Mouse (Mus musculus): ENCODE results near the gene Gzmk. TPM values are rescaled to one million over a fixed set of nuclear protein-coding genes. Genes with fewer than 3 reads are reported as not detected.

Gene Gzmk
- total RNA-seq, 2 experiments from 2014 or later: not detected

DNA sequence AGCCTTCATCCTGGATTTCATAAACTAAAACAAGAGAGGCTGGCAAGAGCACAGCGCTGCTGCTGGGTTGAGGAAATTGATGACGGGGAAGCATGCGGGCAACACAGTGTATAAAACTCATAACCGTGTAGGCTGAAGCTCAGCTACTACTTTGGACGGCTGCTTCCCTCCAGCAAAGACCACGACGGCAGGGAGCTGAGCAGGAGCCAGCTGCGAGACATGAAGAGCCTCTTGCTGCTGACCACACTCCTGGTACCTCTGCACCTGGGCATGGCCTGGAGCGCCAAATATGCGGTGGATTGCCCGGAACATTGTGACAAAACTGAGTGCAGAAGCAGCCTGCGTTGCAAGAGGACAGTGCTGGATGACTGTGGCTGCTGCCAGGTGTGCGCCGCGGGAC, 16.1 kb downstream of the Gzmk start, which contains the start of gene Esm1:
Gene Esm1 (plus strand): TSS at position 36 of the 400 bp plus-strand sequence.
- no peak; the same call in 1 of the 2 replicates for ATAC-seq (replicated peaks; ENCODE audit: low FRiP score, low TSS enrichment, poor library complexity, severe bottlenecking)

DNA sequence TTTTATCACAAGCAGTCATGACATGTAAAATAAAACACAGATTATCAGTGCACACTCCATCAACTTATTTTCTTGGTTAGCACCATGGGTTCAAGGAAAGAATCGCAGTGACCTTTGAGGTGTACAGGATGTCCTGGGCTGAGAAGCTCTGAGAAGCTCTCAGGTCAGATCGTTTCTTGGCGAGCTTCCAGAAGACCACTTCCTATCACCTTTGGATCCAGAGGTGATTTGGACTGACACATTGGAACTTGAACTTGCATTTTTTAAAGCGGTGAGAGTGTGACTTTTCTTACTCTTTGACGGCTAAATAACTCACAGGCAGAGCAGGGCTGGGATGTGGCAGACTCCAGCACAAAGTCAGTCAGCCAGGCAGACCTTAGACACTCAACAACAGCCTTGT, 20.4 kb downstream of the Gzmk start:
- no peak for ATAC-seq (replicated peaks; ENCODE audit: low FRiP score, low TSS enrichment, poor library complexity, severe bottlenecking)

DNA sequence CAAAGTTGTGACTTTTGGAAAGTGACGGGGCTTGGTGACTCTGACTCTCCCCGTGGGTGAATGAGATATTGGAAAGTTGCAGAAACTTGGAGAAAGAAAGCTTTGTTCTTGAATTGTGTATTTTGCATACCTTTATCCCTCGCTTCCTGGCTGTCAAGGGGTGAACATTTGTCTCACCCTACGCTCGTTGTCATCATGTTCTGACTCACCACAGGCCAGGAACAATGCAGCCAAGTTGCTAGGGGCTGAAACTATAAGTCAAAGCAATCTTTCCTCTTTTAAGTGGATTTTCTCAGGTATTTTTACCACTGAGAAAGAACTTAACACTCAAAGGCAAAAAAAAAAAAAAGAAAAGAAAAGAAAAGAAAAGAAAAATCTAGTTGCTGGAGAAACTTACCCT, 22.6 kb downstream of the Gzmk start:
- no peak for ATAC-seq (replicated peaks; ENCODE audit: low FRiP score, low TSS enrichment, poor library complexity, severe bottlenecking)

DNA sequence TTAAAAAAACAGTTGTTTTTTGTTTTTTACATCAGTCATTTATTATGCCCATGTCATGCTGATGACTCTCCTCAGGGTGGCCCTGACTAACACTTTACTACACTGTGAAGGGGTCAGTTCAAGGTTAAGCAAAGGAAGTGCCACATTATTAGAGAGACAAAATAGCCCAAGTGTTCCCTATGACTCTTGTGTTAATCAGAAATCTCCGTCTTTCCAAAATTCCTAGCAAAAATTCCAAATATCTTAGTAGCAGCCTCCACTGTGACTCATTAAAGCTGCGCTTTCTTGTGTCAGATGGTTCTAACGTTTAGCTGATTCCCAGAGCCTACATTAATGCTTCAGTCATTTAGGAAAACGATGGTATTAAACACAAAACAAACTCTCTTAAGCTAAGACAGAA, 23.5 kb downstream of the Gzmk start:
- ATAC-seq (replicated peaks; ENCODE audit: low FRiP score, low TSS enrichment, poor library complexity, severe bottlenecking): no peak

DNA sequence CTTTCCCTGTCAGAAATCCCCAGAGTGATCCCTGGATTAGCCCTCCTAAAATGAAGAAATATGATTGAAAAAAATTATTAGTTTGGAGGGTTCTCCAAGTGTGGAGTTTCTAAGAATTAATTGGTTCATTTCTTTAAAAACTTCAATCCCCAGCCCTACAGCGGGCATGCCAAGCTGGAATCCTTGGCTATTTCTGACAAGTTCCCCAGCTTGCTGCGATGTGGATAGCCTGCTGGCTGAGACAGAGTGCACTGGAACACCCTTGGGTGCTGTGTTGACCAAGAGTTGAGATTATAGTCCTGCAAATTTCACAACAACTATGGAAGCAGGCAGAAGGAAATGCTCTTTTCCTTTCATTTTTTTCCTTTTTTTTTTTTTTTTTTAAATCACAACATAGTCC, 24.1 kb downstream of the Gzmk start:
- no peak for ATAC-seq (replicated peaks; ENCODE audit: low FRiP score, low TSS enrichment, poor library complexity, severe bottlenecking)

DNA sequence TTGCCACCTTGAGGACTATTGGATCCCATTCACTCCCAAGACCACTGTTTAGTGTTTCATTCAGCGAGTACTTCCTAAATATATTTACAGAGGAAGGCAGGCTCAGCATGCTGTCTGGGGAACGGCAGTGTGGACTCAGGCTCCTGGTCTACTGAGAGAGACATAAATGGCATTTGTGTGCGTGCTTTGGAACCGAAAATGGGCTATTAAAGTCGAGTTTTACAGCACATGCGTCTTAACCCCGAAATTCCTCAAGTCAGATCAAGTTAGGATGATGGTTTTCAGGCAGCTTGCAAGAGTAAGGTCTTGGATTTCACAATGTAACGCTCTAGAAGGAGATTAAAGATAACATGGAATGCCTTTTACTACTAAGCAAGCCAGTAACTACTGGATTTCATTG, 25.0 kb downstream of the Gzmk start:
- no peak for ATAC-seq (replicated peaks; ENCODE audit: low FRiP score, low TSS enrichment, poor library complexity, severe bottlenecking)

DNA sequence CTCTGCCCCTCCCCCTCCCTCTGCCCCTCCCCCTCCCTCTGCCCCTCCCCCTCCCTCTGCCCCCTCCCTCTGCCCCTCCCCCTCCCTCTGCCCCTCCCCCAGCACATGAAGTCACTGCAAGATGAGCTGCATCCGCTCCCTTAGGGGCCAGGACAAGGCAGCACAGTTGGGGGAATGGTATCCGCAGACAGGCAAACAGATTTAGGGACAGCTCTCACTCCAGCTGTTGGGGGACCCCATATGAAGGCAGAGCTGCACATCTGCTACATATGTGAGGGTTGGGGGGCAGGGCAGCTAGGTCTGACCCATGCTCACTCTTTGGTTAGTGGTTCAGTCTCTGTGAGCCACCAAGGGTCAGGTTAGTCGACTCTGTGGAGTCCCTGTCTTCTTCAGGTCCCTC, 26.4 kb downstream of the Gzmk start:
- ATAC-seq (replicated peaks; ENCODE audit: low FRiP score, low TSS enrichment, poor library complexity, severe bottlenecking): no peak

DNA sequence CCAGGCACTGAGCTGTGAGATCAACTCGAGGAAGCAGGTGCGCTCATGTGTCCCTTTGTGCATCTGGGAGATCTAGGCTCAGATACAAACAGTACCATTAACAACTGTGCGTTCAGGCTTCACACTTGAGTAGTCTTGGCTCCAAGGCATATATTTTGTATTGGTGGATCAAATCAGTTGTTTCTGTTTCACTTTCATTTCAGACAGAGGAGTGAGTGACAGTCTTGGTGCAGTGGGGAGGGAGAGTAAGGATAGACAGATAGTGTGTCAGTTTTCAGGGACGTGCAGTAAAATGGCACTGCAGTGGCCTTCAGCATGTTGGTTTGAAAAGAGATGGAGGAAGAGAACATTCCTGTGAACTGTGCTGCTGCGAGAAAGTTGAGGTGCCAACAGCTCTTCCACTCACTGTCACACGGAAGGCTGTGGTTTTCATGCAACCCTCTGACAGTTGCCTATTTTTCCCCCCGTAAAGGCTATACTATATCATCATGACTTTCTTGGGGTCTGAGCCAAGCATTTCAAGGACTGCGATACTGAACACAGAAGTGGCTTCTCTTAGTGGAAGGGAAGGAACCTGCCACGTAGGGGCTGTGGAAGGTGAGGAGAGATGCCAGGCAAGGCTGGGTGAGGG, 27.7 kb downstream of the Gzmk start:
- peak; percentile 60 for ATAC-seq (replicated peaks; ENCODE audit: low FRiP score, low TSS enrichment, poor library complexity, severe bottlenecking)

DNA sequence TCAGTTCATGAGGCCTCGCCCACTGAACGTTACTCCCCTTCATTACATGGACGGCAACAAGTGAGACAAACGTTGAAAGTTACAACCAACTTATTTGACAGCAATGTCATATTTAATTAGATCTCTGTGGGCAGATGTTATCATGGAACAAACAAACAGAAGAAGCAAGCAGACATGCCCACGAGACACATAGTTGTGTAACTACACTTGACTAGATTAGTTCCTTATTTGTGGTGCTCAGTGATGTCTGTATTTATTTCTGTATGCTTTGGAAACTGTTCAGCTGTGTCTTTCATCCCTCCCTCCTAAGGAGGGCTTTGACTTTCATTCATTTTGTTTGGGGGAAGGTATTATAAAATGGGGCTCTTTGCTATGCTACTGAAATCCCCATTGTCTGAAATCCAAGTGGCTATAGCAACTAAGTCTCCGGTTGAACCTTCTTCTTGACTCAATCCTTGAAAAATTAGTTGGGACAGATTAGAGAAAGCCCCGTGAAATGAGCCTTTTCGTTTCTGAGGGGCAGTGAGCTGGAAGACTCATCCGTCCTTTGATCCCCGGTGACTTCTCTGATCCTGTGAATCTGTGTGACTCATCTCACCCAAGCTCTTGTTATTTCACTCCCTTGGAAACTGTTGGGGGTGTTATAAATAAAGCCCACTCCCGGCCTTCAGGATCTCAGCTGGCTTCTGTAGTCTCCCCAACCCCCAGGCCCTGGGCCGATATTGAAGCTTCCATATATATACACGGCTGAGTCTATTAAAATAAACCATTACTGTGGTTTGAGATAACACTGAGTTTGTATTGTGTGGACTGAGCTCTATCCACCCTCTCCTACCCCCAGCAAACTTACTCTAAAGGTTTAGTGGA, 28.7 kb downstream of the Gzmk start:
- ATAC-seq (replicated peaks; ENCODE audit: low FRiP score, low TSS enrichment, poor library complexity, severe bottlenecking): 0 out of 2 replicates have a peak, but pooled peaks have one; percentile 19

DNA sequence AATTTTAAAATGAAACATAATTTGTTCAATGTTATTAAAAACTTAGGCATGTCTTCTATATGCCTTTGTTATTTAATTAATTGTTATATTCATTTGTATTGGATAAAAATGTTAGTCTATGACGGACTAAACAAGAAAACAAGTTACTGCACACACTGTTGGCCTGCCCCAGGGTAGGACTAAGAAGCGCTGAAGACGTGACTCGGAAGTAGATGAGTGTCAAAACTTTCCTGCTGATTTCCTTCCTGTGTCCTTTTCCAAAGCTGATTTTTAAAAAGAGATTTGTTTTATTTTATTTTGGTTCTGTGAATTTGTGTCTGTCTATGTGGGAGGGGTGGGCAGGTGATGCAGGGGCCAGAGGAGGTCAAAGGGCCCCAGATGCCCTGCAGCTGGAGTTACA, 42.0 kb downstream of the Gzmk start:
- no peak for ATAC-seq (replicated peaks; ENCODE audit: low FRiP score, low TSS enrichment, poor library complexity, severe bottlenecking)

DNA sequence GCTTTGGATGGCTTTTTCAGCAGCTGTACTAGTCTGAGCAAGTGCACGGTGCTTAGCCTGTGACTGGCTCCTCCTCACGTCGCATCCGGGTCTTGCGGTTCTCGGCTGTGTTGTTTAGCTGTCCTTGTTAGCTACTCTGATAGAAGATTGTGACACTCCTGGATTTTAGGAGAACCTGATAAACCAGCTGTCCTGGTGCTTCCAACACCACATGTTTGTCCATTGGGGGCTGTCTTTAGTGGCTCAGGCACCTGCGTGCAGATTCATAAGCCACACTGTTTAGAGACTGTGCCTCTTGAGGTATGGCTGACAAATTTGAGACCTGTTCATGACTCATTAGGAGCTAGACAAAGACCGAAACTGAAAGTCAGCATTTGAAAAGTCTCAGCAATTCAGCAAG, 42.4 kb downstream of the Gzmk start:
- ATAC-seq (replicated peaks; ENCODE audit: low FRiP score, low TSS enrichment, poor library complexity, severe bottlenecking): no peak

DNA sequence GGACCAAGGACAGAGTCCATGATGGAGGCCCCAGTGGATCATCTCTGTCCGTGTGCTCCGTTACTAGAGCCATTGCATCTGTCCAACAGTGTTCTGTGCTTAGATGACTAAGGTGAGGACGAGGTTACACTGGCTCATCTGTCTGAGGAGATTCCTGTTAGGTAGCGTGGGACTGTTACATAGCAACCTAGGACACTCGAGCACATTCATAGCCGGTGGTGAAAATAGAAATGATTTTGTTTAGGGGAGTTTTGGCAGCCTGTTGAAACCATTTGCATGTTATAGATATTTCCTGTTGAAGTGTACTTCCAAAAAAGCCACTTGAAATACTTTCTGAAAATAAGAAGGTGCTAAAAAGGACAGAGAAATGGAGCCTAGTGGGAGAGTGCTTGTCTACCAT, 51.5 kb downstream of the Gzmk start:
- ATAC-seq (replicated peaks; ENCODE audit: low FRiP score, low TSS enrichment, poor library complexity, severe bottlenecking): no peak

DNA sequence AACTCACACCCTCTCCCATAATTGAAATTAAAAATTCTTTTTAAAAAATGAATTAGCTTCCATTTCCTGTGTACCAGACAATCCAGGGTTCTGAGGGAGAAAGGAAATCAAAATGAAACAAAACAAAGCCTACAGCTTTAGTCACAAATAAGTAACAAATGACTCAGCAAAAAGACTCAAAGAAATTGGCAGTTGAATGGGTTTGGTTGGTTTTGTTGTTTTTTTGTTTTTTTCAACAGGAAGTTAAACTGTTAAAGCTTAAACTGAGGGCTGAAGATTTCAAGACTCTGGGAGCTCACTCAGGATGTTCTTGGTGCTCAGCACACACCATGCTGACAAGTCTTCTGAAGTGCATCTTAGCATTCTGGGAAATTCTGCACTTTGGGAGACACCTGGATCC, 55.5 kb downstream of the Gzmk start:
- ATAC-seq (replicated peaks; ENCODE audit: low FRiP score, low TSS enrichment, poor library complexity, severe bottlenecking): no peak

DNA sequence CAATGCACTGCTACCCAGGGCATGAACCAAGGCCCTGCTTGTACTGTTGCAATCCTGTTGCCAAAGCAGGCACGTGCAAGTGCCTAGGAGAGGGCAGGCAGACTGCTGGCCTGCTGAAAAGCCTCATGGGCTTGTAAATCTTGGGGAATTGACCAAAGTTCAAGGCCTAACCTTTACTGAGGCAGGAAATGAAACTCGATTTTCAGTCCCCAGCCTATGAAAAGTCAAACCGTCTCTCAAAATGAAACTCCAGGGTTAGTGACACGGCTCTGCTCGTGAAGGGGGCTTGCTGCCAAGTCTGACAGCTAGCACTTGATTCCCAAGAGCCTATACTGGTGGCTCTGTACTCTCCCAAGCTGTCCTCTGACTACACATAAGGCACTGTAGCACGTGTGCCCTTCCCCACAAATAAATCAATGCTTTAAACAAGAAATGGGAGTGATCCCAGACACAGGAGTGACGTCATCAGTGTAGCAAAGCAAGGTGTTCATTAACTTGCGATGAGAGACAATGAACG, 57.6 kb downstream of the Gzmk start:
- ATAC-seq (replicated peaks; ENCODE audit: low FRiP score, low TSS enrichment, poor library complexity, severe bottlenecking): no peak

DNA sequence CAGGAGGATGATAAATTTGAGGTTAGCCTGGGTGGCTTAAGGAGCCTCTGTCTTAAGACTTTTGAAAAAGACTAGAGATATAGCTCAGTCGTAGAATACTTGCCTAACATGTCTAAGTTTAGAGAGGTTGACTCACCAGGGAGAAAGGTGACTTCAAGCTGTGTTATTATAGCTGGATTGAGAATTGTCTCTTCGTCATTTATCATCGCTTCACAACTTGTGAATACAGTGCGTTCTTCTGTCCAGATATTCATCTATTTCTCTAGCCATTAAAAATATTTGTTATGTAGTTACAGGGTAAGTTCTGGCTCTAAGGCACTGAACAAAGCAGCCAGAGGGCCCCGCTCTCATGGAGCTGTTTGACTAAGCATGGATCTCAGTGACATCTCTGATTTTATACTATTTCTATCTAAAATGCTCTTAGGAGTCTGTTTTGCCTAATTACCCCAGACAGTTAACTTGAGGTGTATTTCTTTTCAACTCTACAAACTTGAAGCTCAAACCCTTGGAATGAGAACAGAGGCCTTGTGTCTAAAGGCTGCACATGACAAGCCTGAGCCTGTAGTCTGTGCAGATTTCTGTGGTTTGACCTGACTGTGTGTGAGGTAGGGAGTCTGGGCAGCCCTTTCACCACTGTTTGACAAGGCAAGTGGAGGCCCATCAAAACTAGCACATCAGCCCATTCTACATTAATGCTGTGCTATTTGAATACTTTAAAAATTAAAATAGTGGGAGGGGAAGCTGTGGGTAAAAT, 61.3 kb downstream of the Gzmk start:
- ATAC-seq (replicated peaks; ENCODE audit: low FRiP score, low TSS enrichment, poor library complexity, severe bottlenecking): no peak

DNA sequence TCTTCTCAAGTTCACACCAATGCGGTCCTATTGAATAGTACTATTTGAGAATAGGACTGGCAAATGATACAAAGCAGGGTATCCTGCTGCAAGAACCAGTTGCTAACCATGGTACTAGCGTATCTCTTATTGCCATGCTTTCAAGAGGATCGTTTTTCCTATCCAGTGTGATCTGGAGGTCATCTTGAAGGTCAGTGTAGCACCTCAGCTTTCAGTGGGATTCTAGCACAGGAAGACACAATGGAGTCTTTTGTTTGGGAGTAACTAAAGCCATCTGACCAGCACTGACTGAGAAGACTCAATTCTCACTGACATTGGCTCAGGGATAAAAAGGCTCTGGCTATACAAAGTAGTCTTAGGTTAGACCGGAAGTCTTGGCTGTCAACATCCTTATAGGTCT, 74.2 kb downstream of the Gzmk start:
- no peak for ATAC-seq (replicated peaks; ENCODE audit: low FRiP score, low TSS enrichment, poor library complexity, severe bottlenecking)

DNA sequence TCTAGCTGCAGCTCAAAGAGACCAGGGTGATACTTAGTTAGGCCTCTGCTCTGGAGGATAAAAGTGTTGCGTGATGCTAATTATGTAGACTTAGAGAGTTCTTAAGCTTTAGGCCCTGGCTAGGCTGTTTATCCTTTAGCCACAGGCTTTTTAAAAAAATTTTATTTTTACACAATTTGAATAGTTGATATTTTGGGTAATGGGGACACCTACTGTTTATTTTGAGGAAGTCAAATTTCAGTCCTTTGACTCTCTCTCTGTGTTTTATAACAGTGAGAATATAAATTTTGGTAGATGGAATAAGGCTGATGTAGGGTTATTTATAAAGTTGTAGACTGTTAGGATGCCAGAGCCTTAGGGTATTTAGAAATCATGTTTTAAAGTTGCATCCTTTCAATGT, 86.1 kb downstream of the Gzmk start:
- ATAC-seq (replicated peaks; ENCODE audit: low FRiP score, low TSS enrichment, poor library complexity, severe bottlenecking): no peak

DNA sequence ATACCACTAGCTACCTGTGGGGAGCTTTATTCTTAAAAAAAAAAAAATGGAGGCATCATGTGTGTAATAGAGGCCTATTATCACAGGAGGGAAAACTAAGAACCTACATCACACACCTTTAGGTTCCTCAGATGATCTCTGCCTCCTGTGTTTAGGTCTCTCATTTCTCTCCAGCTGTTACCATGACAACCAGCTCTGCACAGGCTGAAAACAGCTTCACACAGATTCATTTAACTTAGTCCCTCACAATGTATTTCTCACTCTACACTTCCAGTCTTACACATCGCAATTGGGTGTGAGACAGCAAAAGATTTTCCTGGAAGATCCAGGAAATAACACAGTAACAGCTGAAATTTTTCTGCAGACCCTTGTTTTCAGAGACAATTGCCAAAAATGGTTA, 95.7 kb downstream of the Gzmk start:
- ATAC-seq (replicated peaks; ENCODE audit: low FRiP score, low TSS enrichment, poor library complexity, severe bottlenecking): no peak
